Mouse (Mus musculus) neutrophil, adult 5-6 weeks (primary cell): ENCODE measurements around the gene 1700125H20Rik. TPM values are rescaled to one million over a fixed set of nuclear protein-coding genes. Genes with fewer than 3 reads are reported as not detected.
A peak's percentile ranks its signal among the peaks of the same experiment; 100 is the strongest.
"Not testable (repeated sequence)": the region's sequence is repeated elsewhere in the genome, so short reads cannot be mapped to it uniquely, and the experiment has no call there.

Source experiments
- ATAC-seq: fragments of 151-379, 151-347 bp; 2 replicates; pipeline ENCODE4 v1.8.0; 2017; ENCODE audit warnings: mild to moderate bottlenecking, moderate TSS enrichment; ENCODE audit not compliant: insufficient number of reproducible peaks, poor library complexity, low FRiP score, severe bottlenecking; ENCODE audit errors: extremely low read depth
- total RNA-seq: library from RNA; stranded (forward); fragments of 200-1000 nt; gene quantifications from 2 replicates; pipeline ENCODE4 v1.2.3, GENCODE M21; 2017

1700125H20Rik gene
- not detected in 2 replicates for total RNA-seq

DNA sequence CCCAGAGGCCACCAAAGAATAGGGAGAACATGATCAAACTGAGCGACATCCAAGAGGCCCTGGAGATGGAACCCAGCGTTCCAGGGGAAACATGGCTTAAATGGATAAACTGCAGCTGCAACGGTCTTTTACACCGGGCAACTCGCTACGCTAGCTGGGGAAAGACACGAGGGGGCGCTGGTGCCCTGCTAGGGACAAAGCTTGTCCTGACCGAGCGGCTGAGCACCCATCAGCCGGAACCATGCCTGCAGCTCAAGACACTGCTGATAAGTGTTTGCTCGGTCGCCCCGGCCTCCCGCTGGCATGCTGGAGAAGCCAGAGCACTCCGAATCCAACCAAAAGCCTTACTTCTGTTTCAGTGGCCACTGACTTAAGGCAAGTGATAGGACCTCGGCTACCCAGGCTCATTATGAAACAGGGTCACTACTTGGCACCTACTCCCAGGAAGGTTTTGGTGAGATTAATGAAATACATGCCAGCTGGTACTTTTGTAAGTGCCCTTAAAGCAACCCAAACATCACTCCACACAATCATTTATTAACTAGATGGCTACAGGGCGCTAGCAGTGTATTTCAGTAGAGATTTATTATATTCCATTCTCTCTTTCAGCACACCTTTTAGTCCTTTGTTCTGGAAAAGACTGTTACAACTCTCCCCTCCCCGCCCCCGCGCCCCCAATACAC, at the start of gene 1700125H20Rik:
Gene 1700125H20Rik, plus strand, starts transcription at position 347 of the 683 bp plus-strand sequence.
- peak; percentile 91 for ATAC-seq

DNA sequence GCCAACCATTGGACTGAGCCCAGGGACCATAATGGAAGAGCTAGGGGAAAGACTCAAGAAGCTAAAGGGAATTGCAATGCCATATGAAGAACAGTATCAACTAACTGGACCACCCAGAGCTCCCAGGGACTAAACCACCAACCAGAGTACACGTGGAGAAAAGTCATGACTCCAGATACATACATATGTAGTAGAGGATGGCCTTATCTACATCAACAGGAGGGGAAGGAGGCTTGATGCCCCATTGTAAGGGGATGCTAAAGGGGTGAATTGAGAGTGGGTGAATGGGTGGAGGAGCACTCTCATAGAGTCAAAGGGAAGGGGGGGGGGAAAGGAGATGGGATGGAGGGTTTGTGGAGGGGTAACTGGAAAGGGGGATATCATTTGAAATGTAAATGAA, 48.1 kb upstream of the 1700125H20Rik start:
- no peak for ATAC-seq

DNA sequence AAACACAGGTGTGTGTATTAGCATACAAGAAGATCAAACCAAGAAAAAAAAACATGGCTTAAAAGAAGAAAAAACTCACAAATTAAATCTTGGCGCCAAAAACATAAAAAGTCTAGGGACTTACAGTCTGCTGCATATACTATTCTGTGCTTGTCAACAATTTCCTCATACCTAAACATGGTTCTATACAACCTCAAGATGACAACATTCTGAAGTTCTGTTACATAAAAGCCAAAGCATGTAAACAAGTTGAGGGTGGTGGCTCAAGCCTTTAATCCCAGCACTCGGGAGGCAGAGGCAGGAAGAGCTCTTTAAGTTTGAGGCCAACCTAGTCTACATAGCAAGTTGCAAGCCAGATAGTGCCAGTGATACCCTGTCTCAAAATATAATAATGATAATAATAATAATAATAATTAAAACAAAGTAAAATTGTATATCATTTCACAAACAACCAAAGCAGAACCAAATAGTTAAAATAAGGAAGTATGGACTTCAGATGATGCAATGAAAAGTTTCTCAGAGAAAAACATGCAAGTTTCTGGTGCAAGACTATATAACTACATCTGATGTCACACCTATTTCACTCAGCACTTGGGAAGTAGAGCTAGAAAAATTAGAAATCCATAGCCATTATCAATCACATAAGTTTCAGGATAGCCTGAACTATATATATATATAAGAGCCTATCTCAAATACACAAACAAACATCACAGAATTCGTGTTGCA, 46.8 kb upstream of the 1700125H20Rik start:
- ATAC-seq = peak; percentile 72

DNA sequence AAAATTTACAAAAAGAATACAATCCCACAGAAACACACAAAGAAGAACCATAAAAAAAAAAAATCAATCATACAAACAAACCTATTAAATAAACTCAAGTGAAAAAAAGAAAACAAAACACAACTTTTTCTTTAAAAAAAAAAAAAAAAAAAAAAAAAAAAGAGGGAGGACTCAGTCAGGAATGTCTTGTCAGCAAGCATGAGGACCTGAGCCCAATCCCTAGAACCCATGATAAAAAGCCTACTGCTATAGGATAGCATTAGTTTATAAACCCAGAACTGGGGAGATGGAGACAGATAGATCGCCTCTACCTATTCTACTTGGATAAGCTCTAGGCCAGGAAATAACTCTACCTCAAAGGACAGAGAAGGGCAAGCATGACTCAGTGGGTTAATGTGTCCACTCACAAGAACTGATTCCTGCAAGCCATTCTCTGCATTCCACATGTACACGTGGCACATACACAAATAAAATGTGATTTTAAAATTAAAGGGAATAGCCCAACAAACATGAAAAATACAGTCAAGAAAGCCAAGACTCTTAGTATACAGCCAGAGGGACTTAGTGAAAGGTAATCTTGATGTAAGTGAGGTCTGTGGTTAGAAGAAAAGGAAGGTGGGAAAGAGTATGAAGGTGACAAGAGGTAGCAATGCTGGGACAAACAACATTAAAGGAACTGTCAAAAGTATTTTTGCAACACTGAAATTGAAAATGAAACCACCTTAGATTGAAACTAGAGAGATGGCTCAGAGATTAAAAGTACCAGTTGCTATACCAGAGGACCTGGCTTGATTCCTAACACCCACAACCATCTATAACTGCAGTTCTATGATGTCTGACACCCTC, 43.7 kb upstream of the 1700125H20Rik start:
- 0 out of 2 replicates have a peak, but pooled peaks have one; percentile 33 for ATAC-seq

DNA sequence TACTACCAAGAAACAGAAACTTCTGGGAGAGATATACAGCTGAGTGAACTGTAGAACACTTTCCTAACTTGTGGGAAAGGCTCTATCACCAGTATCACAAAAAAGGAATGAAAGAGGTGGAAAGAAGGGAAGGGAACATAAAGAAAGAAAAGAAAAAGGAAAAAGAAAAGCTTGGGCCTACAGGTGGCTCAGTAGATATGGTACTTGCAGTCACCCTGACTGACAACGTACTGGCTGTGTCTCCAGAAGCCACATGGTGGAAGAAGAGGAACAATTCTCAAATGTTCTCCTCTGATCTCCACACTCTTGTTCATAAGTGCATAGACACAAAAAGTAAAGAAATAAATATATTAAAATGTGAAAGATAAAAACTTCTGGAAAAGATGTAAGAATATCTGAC, 41.3 kb upstream of the 1700125H20Rik start:
- no peak for ATAC-seq

DNA sequence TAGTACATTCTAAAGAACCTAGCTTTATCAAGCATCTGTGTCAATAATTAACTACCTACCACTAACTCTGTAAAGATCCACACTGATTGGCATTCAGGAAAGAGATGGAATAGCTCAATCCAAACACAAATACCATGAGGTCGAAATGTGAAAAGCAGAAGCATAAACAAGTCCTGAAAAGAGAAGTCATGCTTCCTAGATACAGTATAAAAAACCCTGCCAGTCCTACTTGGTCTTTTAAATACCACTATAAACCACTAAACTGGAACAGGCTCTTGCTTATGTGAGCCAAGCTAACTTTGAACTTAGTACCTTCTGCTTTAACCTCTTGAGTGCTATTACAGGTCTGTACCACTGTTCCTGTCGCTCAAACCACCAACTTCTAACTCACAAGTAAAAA, 38.7 kb upstream of the 1700125H20Rik start:
- ATAC-seq = no peak

DNA sequence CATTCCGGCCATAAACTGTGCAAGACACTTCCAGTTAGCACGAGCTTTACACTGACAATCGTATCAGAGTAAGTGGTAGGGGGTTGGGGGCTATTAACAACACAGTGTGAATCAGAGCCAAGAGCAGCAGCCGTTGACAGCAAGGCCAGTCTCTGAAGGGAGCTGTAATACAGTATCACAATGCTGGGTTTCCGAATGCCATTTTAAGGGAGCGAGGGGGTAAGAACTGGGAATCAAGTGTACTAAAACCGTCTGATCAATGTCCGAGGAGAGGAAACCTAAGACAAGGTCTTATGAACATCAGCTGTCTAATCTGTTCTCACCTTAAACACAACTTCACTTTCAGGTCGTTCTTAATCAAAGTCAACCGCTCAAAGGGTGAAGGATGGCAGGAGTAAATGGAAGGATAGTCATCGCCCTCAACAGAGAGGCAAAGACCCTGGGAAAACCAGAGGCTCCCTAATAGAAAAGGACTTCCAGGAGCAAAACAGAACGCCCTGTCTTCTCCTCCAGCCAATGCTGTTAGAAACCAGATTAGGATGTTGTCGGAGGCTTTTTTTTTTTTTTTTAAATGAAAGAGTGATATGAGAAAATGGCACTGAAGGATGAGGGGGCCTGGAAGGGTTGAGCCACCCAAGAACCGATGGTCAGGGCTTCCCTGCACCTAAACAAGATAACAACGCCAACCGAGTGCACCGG, 31.3 kb upstream of the 1700125H20Rik start:
- no peak for ATAC-seq

DNA sequence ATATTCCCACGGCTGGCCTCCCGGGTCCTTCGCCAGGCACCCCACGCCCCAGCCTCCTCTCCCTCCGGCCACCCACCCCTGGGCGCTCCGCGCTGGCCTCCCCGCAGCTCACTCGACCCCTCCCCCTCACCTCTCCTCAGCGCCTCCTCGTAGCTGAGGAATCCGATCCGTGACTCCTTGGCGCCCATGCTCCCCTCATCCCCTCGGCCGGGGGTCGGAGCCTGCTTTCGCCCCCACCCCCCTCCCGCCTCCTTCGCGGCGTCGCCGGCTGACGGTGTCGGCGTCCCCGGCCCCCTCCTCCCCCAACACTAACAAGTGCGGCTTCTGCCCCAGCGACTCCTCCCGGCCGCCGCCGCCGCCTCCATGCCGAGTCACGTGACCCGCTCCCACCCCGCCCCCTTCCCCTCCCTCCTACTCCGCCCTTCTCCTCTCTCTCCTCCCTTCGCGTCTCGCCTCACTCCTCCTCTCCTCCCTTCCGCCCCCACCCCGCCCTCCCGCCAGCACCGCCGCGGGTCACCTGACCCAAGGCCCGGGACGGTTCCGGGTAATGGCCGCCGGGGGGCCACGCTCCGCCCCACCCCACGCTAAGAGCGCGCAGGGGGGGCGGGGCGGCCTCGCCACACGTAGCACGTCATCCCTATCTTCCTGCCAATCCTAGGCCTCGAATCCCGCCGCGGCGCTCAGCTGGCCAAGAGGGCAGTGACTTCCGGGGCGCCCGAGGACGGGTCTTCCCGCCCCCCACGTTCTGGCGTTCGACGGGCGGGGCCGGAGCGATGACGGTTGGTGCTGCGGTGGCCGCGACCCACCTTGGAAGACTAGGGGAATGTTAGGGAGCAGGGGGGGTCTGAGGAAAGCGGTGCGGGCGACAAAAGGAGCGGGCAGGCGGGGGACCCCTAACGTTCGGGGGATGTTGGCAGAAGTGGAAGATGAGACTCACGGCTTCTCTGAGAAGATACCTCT, 30.3 kb upstream of the 1700125H20Rik start, which contains the start of gene Usp32:
Gene Usp32, minus strand, starts transcription at position 581 of the 960 bp plus-strand sequence.
- peak; percentile 95 for ATAC-seq

DNA sequence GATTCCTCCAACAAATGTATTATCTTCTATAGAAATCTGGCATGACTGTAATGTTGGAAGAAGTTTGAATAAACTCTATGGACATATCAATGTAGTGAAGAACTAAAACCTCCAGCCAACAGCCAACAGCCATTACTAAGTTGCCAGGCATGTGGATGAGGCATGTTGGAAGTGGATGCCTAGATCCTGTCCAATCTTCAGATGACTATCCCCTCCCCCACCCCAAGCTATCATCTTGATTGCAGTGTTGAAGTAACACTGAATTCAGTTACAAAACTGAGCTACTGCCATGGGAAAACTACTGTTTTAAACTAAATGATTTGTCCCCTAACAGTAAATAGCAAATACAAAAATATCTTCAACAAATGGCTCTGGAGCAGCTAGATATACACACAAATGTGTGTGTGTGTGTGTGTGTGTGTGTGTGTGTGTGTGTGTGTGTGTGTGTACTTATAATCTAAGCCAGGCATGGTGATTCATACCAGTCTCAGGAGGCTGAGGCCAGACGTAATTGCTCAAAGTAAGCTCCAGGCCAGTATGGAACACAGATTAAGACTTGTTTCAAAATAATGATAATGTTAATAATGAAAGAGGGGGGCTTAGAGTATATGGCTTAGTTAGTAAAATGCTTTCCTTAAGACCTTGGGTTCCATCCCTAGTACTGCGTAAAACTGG, 17.8 kb upstream of the 1700125H20Rik start:
- ATAC-seq = no peak

DNA sequence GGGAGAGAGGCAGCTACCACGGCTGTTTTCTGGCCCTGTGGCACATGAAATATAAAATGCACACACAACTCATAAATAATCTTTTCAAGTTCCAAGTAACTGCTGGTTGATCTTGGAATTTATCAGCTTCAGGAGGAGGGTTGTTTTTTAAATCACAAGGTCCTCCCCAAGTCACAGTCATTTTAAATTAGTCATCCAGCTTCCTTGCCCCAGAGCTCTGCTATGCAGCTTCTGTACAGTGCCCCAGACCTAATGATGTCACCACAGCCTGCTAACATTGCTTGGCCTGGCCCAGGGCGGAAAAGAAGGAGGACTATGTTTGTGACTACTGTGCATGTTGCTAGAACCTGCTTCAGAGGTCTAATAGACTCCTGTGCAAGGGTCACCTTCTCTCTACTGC, 12.9 kb upstream of the 1700125H20Rik start:
- ATAC-seq = no peak

DNA sequence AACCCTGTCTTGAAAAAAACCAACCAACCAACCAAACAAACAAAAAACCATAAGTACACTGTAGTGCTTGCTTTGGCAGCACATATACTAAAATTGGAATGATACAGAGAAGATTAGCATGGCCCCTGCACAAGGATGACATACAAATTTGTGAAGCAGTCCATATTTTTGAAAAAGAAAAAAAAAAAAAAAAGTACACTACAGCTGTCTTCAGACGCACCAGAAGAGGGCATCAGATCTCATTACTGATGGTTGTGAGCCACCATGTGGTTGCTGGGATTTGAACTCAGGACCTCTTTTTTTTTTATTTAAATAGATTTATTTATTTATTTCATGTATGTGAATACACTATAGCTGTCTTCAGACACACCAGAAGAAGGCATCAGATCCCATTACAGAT, 7.2 kb upstream of the 1700125H20Rik start:
- ATAC-seq = not testable (repeated sequence)

DNA sequence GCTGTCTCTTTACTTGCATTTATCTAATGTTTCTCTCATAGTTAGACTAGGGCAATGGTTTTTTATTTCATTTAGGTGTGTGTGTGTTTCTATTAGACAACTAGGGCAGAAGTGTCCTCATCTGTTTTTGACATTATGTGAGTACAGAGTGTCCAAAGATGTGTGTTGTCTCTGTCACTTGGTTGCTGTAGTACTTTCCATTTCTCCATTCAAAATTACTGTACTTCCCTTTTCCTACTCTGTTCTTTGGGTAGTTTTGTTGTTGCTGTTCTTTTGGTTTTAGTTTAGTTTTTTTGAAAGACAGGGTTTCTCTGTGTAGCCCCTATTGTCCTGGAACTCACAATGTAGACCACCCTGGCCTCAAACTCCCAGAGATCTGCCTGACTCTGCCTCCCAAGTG, 5.8 kb upstream of the 1700125H20Rik start:
- no peak for ATAC-seq

DNA sequence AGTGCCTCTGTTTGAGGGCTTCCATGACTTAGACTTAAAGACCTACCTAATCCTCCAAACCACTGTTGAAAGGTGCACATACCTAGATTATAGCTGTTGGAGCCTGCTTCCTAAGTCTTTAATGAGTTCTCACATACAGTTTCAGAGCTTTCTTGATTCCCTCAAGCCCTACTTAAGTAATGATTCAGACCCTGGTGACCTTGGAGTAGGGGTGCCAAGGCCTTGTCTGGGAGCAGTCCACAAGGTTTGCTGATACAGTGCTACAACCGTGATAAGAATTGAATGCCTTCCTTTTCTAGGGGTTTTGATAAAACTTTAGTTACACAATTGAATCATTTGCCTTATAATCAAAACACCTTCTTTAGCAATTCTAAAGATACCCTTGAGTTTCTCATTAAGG, 2.7 kb upstream of the 1700125H20Rik start:
- ATAC-seq = no peak

DNA sequence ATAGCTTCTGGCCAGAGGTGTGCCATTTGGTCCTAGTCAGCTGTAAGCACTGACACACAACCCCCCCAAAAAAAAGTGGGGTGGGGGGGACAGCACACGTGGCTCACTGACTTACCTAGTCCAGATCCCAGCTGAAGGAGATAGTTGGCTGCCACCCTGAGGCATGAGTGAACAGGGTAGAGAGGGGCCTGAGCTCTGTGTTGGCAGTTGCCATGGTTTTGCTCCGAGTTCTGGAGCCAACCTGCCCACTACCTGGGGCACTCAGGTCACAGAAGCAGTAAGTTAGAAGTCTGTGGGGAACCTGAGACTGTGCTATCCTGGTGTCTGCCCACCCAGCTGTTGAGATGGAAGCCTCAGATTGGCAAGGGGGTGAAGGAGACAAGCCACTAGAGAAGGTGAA, 629 bp downstream of the 1700125H20Rik start:
- ATAC-seq = no peak

DNA sequence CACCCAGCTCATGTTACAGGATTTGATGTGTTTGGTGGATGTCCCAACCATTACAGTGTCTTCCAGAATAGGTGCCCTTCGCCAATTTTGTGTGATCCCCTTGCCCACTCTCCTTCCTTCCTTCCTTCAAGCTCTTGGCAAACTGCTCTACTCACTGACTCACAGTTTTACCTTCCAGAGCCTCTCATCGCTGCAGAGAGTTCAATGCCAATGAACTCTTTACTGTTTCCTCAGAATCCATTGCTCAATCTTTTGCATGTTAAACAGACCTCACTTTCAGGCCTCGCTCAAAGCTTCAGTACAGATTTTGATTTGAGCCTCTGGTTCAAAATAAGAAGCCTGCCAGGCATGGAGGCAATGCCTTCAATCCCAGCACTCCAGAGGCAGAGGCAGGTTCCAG, 5.7 kb downstream of the 1700125H20Rik start:
- no peak for ATAC-seq

DNA sequence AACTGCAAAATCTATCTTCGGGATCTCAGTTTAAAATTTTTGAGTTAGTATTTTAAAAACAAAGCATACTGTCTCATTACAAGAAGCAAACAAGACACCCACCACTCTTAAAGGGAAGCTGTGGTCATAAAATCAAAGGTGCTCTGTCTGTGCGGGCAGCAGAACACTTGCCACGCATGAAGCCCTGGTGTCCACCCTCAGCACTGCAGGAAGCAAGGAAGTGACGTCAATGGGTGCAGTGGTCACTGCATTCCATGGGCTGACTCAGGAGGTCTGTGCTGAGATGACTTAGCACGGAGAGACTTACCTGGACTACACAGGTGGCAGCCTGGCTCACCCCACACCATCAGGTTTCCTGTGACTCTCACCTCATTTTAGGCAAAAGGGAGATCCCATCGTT, 7.6 kb downstream of the 1700125H20Rik start:
- ATAC-seq = 0 out of 2 replicates have a peak, but pooled peaks have one; percentile 3

DNA sequence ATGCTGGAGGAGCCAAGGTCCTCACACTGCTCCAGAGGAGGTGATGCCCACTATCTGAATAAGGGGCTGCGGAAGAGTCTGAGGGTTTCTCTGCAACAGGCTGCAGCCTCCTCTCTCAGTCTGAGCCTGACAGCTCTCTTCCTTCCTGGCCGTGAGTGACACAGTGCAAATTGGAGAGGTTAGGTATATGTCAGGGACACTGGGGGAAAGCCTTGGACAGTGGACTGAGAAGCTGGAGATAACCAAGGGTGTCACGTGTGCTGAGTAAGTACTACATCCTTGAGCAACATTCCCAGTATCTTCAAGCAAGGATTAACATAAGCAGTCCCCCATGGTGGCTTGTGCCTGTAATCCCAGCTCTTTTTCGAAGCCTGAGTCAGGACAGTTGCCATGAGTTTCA, 8.2 kb downstream of the 1700125H20Rik start:
- no peak for ATAC-seq
